Mouse (Mus musculus) heart, postnatal 0 days (tissue): ENCODE measurements around the gene Plcb3. TPM values are rescaled to one million over a fixed set of nuclear protein-coding genes. Genes with fewer than 3 reads are reported as not detected.
A peak's percentile ranks its signal among the peaks of the same experiment; 100 is the strongest.

Experiments used
- ATAC-seq: fragments of 200-750 bp; cut with Nextera tagmentation; 2 replicates; pipeline ENCODE4 v1.8.0; 2017; ENCODE audit warnings: low read depth, moderate number of reproducible peaks, moderate library complexity; ENCODE audit not compliant: insufficient read depth
- DNase-seq: peaks from one replicate; pipeline ENCODE4 v3.0.0-alpha.2; 2016; ENCODE audit warnings: low spot score
- H3K27ac ChIP-seq: fragments of 300-500 bp; sonication (generic); 2 replicates; pipeline ENCODE4 v1.5.1; 2014; ENCODE audit warnings: low read depth, mild to moderate bottlenecking
- H3K27me3 ChIP-seq: fragments of 300-500 bp; sonication (generic); 2 replicates; pipeline ENCODE4 v1.6.1; 2014; ENCODE audit warnings: low read length, mixed read lengths; ENCODE audit not compliant: control insufficient read depth, insufficient read depth
- H3K36me3 ChIP-seq: fragments of 300-500 bp; sonication (generic); replicated peaks from 2 replicates; pipeline ENCODE4 v1.6.1; 2014; ENCODE audit warnings: low read length, mixed read lengths; ENCODE audit not compliant: control insufficient read depth, insufficient read depth
- H3K4me1 ChIP-seq: fragments of 300-500 bp; sonication (generic); 2 replicates; pipeline ENCODE4 v1.6.1; 2014; ENCODE audit warnings: antibody characterized with exemption; ENCODE audit not compliant: control insufficient read depth, insufficient read depth
- H3K4me2 ChIP-seq: fragments of 300-500 bp; sonication (generic); 2 replicates; pipeline ENCODE4 v1.6.1; 2014; ENCODE audit warnings: low read depth, mild to moderate bottlenecking, low read length, moderate library complexity
- H3K4me3 ChIP-seq: fragments of 300-500 bp; sonication (generic); 2 replicates; pipeline ENCODE4 v1.5.1; 2014; ENCODE audit warnings: low read depth, low read length
- H3K9ac ChIP-seq: fragments of 300-500 bp; sonication (generic); replicated peaks from 2 replicates; pipeline ENCODE4 v1.6.1; 2014; ENCODE audit warnings: low read depth, low read length, mixed read lengths
- H3K9me3 ChIP-seq: fragments of 300-500 bp; sonication (generic); replicated peaks from 2 replicates; pipeline ENCODE4 v1.6.1; 2016; ENCODE audit warnings: low read length; ENCODE audit not compliant: control insufficient read depth
- CTCF ChIP-seq: IDR thresholded peaks from 2 replicates; pipeline ENCODE4 v1.5.1; 2016; ENCODE audit warnings: antibody characterized with exemption, control low read depth, low read depth
- EP300 ChIP-seq: IDR thresholded peaks from 2 replicates; pipeline ENCODE4 v1.6.1; 2016; ENCODE audit warnings: antibody characterized with exemption, low read depth
- WGBS: fragments of 180-500 bp; shearing (Covaris S2); extraction: QIAGEN DNeasy Blood & Tissue Kit; methylation state at CpG from one replicate; pipeline ENCODE4 v1.1.7; 2014; 5-methylcytosine and 5-hydroxymethylcytosine counted together
- polyA plus RNA-seq: library from polyadenylated mRNA; unstranded; fragments of >200 nt; fragmentation: Nextera tagmentation; extraction: Ambion mirVana; gene quantifications from 2 replicates; pipeline ENCODE4 v1.2.1, GENCODE M21; 2015
- total RNA-seq: library from RNA; depleted of rRNA; stranded (reverse); fragments of >200 nt; gene quantifications from 2 replicates; pipeline ENCODE4 v1.2.3, GENCODE M21; 2014; ENCODE audit warnings: low replicate concordance

Gene Plcb3
- total and polyA plus RNA-seq, 2 experiments from 2014 or later: 8.3 to 24.9 TPM

DNA sequence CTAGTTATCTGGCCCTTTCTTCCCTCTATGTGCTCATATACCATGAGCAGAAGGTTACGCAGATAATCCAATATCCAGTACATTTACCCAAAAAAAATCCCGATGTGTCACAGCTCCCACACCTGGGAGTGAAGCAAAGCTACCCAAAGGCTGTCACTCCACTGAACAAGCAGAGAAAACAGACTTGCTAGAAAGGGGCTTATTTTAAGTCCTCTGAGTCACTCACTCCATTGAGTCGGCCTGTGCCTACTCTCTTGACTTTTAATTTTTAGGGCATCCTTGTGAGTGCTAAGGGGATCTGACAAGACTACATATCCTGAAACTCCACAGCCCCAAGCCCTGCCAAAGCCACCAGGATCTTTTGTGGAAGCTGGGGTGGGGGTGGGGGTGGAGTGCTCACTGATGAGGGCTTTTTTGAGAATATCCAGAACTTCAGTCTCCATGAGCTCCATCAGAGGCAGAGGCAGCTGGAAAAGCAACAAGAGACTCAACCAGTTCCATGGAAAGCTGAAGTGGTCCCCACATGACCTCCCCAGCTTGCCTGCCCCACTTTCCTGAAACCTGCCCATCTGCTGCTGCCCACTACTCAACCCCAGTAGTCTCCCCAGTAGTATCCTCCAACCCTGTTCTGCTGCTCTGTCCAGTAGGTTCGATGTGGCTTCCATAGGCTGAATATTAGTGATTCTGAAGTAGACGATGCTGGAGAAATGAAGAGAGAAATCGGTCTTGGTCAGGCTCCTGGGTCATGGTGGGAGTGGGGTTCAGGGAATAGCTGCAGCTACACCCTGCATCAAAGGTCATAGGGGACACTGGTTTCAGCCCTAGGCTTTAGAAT is 53.2 kb downstream of the Plcb3 start:
- 66% methylated on average over 6 of the region's 6 CpGs for WGBS
- ATAC-seq (no peak), DNase-seq (no peak)
- Histone ChIP-seq H3K9ac (peak overlapping the region; percentile 47; the same call in 1 of the 2 replicates), H3K27ac (peak overlapping the region; percentile 91), H3K27me3 (peaks cover 36% of the 10 kb centered on the region), H3K36me3 (0 out of 2 replicates have a peak, but pooled peaks cover 8% of the 10 kb centered on the region), H3K4me3 (peak overlapping the region; percentile 86; the same call in 1 of the 2 replicates), H3K9me3 (no peaks in the 10 kb centered on the region), H3K4me2 (peak overlapping the region; percentile 90; the same call in 1 of the 2 replicates), H3K4me1 (peaks cover 30% of the 10 kb centered on the region)
- TF ChIP-seq EP300 (no peak), CTCF (no peak)

DNA sequence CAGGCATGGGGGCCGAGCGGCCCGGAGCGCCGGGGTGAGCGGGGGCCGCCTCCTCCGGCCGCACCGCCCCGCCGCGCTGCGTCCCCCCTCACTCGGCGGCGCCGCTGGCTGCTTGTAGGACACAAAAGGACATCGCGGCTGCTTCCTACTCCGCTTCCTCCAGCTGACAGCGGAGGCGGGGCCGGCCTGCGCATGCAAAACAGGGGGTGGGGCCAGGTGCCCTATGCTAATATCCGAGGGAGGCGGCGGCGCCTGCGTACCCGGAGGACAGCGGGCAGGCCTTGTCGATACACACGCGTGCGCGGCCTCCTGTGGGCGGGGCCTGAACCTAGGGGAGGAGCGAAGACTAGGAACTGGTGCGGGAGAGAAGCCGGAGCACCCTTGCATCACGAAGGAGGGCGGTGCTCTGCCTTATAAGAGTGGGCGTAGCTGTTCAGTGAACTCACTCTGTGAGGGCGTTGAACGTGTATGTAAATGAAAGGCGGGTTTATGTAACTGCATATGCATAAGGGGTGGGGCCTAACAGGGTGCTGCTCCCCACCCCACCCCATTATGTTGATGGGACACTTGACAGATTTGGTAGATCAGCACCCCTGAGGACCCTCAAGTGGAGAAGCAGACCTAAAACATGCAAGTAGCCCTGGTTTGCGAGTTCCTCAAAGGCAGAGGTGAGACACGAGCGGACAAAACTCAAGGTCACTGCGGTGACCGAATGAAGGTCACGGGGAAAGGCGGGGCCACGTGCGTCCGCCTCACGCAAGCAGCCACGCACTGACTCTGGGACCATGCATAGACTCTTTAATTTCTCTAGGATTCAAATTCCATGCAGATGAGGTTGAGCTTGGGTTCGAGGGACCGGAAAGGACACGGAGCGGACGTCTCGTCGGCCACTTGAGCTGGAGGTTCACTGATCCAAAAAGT is 54.4 kb downstream of the Plcb3 start, which contains the start of gene Esrra:
Esrra (minus strand) TSS at position 167 of the 921 bp plus-strand sequence.
- 0 out of 2 replicates have a peak, but pooled peaks cover 8% of the 10 kb centered on the region for H3K36me3 ChIP-seq
- ATAC-seq (peak; percentile 92), DNase-seq (peak; percentile 99)
- peaks cover 24% of the 10 kb centered on the region for H3K27me3 ChIP-seq
- H3K27ac ChIP-seq: peak within 1 kb of the TSS; percentile 96
- peak within 1 kb of the TSS; percentile 86 for H3K4me3 ChIP-seq
- TF ChIP-seq EP300 (peak; percentile 70; the same call in 1 of the 2 replicates), CTCF (no peak)
- under 1% methylated on average over 59 of the region's 66 CpGs for WGBS
- peak within 1 kb of the TSS; percentile 90 for H3K4me2 ChIP-seq
- H3K9ac ChIP-seq: peak within 1 kb of the TSS; percentile 94
- no peaks in the 10 kb centered on the region for H3K9me3 ChIP-seq
- peaks cover 26% of the 10 kb centered on the region for H3K4me1 ChIP-seq

DNA sequence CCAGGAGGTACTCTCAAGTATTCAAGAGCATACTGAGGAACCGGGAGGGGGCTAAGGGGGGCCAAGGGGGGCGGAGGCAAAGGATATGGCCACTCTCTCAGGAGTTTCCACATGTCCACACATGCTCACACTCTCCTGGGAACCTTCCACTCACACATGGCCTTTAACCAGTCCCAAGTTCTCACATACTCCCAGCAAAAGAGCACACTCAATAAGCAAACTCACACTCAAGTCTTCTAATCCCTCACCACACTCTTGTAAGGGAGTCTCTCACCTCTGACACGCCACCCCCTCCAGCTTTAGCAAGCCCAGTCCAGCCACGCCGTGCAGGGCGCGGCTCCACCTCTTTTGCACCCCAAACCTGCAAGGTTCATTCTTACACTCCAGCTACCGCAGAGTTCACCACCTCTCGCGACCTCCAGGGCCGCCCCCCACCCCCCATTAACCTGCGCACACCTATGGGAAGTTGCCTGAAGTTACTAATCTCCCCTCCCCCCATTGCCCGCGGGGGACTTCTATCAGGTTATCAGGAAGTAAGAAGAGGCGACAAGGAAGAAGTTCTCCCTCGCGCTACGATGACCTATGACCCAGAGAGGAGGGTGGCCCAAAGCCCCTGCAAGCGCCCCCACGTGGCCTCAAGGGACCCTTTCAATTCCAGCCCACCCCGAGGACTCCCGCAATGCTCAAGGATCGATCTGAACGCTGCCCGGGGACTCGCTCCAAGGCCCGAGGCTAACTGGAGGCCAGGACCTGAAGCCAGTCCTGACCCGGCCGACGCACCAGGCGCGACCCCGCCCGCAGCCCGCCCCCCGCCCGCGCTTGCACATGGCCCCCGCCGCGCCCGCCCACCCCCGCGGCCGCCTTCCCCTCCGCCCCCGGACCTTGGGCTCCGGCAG is 55.3 kb downstream of the Plcb3 start:
- WGBS: 2% methylated on average over 38 of the region's 48 CpGs
- Histone ChIP-seq H3K9ac (peak overlapping the region; percentile 94), H3K9me3 (no peaks in the 10 kb centered on the region), H3K27me3 (peaks cover 15% of the 10 kb centered on the region), H3K4me3 (peak overlapping the region; percentile 86), H3K4me1 (peaks cover 22% of the 10 kb centered on the region), H3K36me3 (0 out of 2 replicates have a peak, but pooled peaks cover 8% of the 10 kb centered on the region), H3K27ac (peak overlapping the region; percentile 96), H3K4me2 (peak overlapping the region; percentile 90)
- TF ChIP-seq EP300 (no peak), CTCF (no peak)
- ATAC-seq (no peak; the same call in 1 of the 2 replicates), DNase-seq (no peak)

DNA sequence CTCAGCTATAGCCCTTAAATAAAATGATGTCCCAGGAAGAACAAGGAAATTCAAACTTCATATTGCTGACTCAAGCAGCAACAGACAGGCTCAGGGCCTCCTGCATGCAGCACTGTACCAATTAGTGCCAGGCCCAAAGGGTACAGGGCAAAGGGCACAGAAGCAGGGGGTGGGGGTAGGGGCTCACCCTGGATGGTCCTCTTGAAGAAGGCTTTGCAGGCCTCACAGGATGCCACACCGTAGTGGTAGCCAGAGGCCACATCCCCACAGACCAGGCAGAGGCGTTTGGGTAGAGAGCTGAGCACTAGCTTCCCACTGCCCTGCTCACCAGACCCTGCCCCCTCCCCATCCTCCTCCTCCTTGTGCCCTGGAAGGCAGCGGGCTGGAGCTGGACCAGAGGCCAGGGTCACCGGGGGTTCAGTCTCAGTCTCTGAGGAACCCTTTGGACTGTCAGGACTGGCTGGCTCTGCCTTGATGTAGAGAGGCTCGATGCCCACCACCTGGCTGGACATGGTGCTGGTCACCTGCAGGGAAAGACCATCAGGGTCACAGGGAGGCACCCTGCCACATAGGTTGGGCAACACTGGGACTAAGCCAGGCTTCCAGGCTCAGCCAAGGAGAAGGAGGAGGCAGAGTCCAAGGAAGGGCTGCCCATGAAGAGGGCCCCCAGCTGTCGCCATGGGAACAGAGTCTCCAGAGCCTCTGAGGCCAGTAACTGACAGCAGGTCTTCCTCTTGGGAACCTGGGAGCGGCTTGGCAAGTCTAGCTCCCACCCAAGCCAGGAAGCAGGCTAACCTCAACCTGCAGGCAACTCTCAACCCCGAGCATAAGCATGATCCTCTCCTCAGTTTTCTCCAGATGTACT is 56.2 kb downstream of the Plcb3 start:
- H3K27me3 ChIP-seq: peaks cover 6% of the 10 kb centered on the region
- 29% methylated on average over 8 of the region's 8 CpGs for WGBS
- H3K9me3 ChIP-seq: no peaks in the 10 kb centered on the region
- H3K4me1 ChIP-seq: peaks cover 17% of the 10 kb centered on the region
- peak overlapping the region; percentile 86 for H3K4me3 ChIP-seq
- peak overlapping the region; percentile 94 for H3K9ac ChIP-seq
- no peak for DNase-seq
- H3K4me2 ChIP-seq: peak overlapping the region; percentile 90
- 0 out of 2 replicates have a peak, but pooled peaks cover 8% of the 10 kb centered on the region for H3K36me3 ChIP-seq
- TF ChIP-seq CTCF (no peak), EP300 (no peak)
- peak overlapping the region; percentile 96 for H3K27ac ChIP-seq
- no peak for ATAC-seq
